Mouse (Mus musculus) natural killer cell, adult 2 months (primary cell): ENCODE data around the gene Efcab8.

Source experiments
- DNase-seq, 2 experiments: peaks; one replicate each; pipeline ENCODE4 v3.0.0; 2022; ENCODE audit warnings: low spot score in 2 of 2

Efcab8 gene

DNA sequence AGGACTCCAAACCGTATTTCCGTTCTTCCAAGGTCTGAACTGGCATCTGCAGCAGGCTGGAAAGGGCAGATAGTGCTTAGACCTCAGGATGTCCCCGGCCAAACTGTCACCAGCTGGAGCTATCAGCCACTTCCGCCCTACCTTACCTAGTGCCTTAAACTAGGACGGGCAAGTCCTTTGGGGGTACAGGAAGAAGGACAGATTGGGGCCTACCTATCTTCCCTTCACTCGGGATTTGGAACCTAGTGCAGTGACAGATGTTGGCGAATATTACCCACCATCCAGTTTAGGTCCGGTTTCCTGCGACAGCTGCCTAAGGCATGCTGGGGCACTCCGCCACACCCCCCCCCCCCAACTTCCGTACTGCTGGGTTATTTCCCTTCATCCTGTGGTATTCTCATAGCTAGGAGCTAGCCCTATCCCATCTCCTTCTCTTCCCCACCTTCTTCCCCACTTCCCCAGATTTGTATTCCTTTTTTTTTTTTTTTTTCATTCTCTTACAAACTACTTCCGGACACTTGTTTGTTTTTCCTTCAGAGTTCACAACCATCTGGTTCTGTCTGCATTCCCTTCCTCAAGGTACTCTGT lies at the start of gene Efcab8:
Gene Efcab8 (plus strand): TSS at position 538 of the 588 bp plus-strand sequence.
- DNase-seq = peak; percentile 17 to 18

DNA sequence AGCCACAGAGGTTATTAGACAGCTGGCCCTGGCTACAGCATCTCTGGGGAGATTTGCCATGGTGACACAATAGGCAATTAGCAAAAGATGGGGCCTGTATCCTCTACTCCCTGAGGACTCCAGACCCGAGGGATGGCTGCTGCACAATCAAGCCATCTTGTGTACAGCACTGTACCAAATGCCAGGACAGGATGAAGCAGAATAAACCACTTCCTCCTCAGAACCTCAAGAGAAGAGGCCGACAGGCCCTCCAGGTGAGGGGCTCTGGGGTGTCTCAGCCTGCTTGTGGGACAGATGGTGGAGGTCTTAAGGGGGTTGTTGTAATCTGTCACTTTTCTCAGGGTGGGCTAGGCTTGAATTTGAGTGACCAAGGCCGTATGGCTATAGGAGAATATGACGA lies 45.7 kb upstream of the Efcab8 start:
- DNase-seq = no peak

- peak; percentile 99 to 100 for DNase-seq
These were observed 39.0 kb upstream of the Efcab8 start, which contains the start of gene Mapre1 for GRCm38 (mm10) chr2:153740500-153741436. Gene Mapre1, plus strand, starts transcription at chr2:153741274.

GRCm38 (mm10) chr2:153741437-153742065 lies 38.2 kb upstream of the Efcab8 start:
- peak in 1 of 2 experiments; percentile 25 for DNase-seq

DNA sequence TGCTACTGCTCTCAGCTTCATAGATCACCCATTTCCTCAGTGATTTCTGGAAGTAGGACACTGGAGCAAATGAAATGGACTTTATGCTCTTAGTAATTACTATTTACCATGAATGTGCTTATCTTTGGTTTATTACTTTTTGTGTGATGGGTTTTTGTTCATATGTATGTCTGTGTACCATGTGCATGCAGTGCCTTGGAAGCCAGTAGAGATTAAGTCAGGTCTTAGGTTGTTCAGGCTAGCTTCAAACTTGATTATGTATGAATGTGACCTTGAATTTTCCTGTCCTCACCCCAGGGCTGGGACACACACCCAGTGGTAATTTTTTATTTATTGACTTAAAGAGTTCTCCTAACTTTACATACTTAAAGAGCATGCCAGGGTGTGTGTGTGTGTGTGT lies 31.7 kb upstream of the Efcab8 start:
- no peak for DNase-seq

GRCm38 (mm10) chr2:153750363-153750762 lies 29.4 kb upstream of the Efcab8 start:
- no peak for DNase-seq

GRCm38 (mm10) chr2:153762121-153762520 lies 17.6 kb upstream of the Efcab8 start:
- DNase-seq = no peak

- no peak for DNase-seq
These were observed 12.2 kb upstream of the Efcab8 start for GRCm38 (mm10) chr2:153767484-153767883.

DNA sequence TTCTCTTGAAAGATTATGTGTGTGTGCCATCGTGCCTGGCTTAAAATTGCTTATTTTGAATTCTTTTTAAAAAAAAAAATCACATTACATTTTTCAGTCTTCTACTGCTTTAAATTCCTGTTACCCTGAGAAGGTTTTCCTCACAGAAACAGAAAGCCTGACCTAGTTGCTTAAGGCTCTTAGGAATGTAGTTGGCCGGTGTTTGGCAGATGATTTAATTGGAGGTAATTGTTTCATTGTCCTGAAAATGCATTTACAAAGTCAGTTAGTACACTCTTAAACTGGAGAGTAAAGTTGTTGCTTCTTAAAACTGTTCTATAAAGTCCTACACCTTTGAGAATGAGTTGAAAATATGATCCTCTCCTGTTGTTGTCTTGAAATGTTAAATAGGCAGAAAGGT lies 10.8 kb upstream of the Efcab8 start:
- no peak for DNase-seq

GRCm38 (mm10) chr2:153772950-153773349 lies 6.8 kb upstream of the Efcab8 start:
- DNase-seq = no peak

DNA sequence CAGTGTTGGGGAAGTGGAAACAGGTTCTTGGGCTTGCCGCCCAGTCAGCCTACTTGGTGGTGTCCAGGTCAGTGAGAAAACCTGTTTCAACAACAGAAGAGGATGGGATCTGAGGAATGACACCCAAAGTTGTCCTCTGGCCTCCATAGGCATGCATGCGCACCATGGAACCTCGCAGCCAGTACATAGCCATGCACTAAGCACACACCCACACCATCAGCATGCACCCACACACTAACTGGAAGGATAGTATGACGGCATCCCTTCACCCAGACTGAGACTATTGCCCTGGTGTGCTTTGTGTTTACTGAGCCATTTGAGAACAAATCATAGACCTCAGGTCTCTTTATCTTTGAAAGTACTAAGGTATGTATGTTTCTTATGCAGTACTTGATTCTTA lies 4.3 kb upstream of the Efcab8 start:
- no peak for DNase-seq

GRCm38 (mm10) chr2:153778638-153779362 lies 931 bp upstream of the Efcab8 start:
- peak; percentile 43 to 60 for DNase-seq

DNA sequence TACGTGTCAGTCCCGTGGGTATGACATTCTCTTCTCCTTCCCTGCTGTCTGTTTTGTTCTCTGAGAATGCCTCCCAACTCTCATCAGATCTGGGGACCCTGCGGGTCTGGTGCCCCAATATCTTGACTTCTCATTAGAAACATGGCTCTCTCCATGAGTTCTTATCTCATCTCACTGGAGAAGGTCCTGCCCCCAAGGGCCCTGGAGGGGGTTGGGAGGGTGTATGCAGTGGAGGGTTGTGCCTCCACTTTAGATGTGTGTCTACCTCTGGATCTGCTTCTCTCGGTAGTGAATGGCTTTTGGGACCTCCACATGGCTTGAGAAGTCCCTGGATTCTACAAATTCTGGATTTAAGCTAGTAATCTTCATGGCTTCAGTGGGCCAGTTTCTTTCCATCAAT lies 1.4 kb downstream of the Efcab8 start:
- no peak for DNase-seq

DNA sequence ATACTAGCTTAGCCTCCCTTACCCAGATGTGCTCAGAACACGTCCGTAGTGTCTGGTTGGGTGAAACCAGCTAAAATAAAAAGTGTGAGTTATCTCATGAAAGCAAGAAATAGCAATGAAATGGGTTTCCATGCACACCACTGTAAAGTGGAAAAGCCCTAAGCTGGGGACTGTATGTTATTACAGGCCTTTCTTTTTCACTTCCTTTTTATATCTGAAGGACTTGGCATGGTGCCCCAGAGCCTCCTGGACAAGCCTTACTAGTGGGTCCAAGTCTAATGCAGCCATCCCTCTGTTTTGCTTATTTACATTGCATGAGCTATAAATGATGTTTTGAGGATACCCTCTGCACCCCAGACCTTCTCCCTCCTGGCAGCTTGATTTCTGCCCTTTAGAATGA lies 4.9 kb downstream of the Efcab8 start:
- no peak for DNase-seq

DNA sequence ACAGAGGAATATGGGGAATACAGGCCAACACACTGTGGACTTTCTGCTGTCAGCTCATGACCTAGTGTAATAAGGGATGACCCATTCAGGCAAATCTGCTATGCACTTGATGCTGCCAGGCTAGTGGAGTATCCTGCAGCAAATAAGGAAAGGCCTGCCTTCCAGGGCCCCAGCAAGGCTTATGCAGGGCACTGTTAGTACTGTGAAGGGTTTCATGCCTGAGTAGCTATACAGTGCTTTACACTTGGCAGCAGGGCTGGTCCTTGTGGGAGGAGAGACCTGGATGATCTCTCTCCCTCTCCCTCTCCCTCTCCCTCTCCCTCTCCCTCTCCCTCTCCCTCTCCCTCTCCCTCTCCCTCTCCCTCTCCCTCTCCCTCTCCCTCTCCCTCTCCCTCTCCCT lies 13.6 kb downstream of the Efcab8 start:
- no peak for DNase-seq

DNA sequence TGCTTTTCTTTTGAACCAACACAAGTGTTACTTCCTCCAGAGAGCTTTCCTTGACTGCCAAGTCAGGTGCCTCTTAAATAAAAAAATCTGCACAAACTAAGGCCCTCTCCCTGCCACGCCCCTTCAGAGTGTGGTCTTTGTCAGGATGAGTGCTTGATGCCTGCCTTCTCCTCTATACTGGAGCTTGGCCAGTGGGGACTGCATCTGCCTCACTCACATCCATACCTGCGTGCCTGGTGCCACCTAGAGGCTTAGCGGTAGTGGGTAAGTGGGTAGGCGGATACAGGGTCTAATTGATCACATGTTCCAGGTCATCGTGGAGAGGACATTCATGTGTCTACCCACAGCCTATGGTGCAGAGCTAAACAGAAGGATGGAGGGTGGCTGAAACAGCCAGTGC lies 15.4 kb downstream of the Efcab8 start:
- DNase-seq = no peak

GRCm38 (mm10) chr2:153807464-153807863 lies 27.7 kb downstream of the Efcab8 start:
- peak; percentile 22 to 43 for DNase-seq

- DNase-seq = no peak
These were observed 28.4 kb downstream of the Efcab8 start for GRCm38 (mm10) chr2:153808146-153808545.

DNA sequence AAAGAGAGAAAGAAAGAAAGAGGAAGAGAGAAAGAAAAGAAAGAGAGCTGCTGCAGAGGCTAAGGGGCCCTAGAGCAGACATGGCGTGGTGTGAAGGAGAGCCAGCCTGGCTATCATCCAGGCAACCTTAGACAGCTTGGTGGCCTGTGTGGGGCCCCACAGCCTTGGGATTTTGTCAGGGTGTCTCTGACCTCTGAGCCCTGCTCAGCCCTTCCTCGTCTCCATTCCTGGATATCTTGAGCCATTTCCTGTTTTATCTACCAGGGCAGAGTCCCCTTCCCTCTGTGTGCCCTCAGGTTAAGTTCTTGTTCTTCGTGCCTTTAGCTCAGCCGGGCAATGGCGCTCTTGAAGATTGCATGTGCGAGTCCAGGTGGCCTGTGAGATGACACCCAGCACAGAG lies 29.1 kb downstream of the Efcab8 start:
- no peak for DNase-seq

DNA sequence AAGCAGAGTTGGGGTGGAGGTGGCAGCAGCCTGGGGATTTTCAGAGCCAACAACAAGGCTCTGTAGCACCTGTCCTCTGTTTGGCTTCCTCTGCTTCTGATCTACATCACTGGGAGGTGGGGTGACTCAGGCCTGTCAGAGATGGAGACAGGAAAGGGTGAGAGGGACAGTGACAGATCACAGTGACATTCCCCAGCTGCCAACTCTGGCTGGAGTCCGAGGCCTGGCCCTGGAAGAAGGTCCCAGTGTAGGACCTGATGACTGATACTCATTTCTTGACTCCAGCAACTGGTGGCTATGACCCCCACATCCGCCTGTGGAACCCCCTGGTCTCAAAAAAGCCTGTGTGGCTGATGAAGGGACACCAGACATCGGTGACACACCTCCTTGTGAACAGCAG lies 30.2 kb downstream of the Efcab8 start:
- no peak for DNase-seq

GRCm38 (mm10) chr2:153822005-153822543 lies 42.3 kb downstream of the Efcab8 start:
- DNase-seq = no peak

GRCm38 (mm10) chr2:153824593-153824992 lies 44.9 kb downstream of the Efcab8 start:
- no peak for DNase-seq
